Mouse (Mus musculus) MEL-GATA-1-ER (cell line): Measurements from ENCODE around the gene Add3.

Source experiments
- DNase-seq: peaks from one replicate; pipeline ENCODE4 v3.0.0-alpha.2; 2012; ENCODE audit warnings: low read depth; ENCODE audit errors: extremely low read depth

Gene Add3

DNA sequence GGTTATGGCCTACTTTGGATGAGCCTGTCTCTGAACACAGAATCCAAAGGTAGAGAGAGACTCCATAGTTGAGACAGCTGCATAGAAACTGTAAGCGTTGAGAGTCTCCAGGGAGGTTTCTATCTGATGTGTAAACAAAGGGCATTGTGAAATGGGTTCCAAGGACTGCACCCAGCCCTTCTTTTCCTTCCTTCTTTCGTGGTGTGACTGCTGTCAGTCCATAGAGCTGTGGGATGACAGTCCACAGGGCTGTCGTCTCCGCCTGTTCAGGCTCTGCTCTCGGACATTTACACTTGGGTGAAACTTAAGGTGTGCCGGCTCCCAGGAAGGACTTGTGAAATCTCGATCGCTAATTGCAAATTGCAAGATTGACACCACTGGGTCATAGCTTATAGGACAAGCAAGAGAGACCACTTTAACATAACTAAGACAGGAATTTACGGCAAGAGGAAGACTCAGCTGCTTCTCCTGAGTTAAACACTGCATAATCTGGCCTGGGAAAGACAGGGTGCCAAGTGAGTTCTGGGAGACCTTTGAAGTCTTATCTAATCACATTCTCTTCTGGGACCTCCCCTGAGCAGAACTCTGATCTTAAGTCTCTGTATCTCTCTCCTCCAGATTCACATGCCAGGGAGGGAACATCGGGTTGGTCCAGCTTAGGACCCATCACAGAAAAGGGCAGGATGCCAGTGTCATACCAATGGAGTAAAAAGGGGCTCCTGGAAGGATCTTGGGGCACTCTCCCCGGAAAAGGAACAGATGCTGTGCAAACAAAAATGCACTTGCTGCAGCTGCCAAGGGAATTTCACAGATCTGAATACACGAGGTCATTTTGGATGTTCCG lies 11.5 kb upstream of the Add3 start:
- DNase-seq: no peak

DNA sequence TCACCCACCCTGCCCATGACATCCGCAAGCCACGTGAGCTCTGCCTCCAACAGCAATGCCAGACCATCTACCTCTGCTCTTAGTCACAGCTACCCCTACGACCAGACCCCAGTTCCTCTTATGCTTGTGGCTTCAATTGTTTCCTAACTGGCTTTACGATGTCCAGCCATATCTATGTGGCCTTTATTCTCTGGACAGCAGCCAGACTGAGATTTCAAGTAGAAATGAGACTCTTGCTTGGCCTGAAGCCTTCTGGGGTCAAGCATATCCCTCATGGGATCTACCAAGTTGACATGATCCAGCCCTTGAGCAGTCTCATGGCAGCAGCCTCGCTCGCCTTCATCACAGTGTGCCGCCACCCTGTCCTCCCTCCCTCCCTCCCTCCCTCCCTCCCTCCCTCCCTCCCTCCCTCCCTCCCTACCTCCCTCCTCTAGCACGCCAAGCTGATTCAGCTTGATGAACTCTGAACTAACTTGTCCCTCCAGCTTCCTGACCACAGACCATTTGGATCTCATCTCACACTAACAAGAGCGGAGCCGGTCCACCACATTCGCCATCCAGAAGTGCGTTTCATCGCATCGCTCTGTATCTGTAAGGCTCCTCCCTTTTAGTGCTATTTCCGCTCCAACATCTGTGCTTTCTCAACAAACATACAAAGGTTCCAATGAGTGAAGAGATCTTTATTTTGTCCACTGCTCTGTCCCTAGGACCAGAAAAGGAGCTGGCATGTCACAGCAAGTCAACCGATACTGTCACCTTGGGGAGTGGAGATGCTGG lies 9.7 kb upstream of the Add3 start:
- DNase-seq: no peak

DNA sequence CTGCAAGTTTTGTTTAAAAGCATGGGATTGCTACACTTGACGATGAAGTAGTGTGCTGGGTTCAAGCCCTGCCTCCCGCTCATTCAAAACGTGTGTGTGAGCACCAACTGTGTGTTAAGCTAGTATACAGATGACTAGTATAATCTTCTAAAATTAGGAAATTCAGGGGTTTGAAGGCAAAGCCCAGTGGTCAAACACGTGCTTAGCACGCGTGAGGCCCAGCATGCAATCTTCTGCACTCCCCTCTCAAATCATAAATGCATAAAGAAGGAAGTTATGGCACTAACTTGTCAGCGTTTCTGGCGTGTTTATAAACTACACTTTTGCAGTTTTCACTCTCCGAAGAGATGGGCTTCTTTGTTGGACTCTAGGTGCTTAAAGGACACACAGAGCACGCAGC lies 7.8 kb upstream of the Add3 start:
- DNase-seq: no peak

DNA sequence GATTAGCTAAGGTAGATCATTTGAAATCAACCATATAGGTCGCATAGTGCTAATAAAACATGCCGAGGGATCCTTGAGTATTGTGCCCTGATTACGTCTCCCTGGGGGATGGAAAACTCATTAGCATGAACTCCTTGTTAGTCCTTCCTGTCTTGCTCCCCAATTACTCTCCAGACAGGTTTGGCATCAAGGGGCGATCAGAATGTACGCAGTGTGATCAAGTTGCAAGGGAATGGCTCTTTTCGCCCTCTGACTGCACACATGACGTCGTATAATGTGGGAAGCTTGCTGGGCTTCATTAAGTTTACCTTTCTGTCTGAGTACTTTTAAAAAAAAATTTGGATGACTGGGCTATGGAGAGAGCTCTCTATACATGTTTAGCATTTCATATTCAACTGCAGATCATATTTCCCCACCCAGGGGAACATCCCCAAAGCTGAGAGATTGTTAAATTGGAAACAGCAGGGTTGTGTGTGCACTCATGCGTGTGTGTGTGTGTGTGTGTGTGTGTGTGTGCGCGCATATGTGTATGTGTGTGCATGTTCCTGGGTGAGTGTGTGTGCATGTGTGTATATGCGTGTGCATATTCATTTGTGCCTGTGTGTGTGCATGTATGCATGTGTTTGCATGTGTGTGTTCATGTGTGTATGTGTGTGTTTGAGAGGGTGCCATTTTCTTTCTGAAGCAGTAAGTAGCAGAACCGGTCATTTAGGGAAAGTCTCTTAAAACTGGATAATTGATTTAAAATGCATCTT lies 3.7 kb upstream of the Add3 start:
- DNase-seq: no peak

DNA sequence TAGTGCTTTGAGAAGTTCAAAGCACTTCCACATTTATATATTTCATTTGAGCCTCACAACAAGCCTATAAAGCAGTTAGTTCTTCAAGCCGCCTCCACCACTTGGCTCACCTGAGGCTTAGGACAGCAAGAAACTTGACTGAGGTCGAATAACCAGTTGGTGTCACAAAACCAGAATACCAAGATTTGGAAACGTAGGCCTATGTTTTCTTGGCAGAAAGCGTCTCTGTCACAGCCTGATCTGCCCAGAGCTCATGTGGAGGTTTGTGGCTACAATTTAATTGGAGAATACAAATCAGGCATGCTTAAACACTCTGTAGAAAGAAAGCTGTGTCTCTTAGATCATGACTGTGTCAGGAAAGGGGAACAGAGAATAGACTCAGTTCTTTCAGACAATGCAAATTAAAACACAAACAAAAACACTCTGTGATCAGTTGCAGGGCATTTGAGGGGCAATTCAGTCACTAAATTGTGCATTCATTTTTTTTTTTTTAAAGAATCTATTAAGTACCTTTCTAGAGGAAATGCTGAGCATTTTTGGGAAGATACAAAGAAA lies 3.0 kb upstream of the Add3 start:
- no peak for DNase-seq

DNA sequence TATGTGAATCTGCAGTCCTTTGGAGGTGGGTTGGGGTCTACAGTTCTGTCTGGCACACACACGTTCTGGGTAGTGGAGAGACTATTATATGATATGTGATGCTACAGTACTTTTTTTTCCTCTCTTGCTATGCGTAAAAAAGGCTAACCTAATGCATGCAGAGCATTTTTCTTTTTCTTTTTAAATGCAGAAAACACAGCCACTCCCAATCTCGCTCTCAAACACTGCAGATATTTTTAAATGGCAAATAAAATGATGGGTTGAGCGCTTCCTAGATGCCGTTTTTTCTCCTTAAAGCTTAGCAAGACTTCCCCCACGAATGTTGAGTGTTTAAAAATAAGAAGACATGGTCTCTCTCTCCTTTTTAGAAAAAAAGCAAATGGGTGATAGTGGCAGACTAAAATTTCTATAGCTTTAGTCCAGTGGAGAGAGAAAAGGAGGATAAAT lies 584 bp downstream of the Add3 start:
- DNase-seq: no peak

DNA sequence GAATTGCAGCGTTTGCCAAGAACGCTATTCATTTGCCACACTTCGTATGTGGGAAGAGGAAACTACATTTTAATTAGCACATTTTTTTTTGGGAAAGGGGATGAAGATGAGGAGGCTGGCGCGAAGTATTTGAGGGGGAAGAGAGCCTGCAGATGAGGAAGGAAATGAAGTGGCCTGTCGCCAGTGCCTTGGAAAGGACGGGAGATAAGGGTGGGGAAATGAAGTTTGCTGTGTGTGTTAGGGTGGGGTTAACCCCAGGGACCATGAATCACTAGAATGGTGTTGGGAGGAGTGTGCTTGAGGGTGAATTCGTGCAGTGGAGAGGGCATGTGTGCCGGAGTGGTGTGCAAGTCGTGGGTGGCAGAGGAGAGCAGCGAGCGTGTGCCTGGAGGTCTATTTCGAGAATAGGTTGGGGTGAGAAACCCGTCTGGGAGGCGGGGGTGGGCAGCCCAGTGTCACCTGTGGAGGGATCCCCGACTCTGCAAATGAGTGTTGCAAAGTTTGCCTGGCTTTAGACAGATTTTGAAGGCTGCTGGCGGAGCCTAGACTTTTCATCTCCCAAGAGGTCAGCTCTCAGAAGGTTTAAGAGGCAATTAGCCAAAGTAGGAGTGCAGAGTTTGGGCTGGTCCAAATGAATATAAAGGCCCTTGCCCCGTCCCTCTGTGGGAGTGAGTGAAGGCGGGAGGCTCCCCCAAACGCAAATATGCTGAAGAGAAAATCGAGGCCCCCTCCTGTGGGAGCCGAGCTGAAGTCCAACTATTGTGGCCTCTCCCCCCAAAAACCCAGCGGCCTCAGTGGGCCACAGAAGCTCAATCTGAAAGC lies 1.2 kb downstream of the Add3 start:
- peak; percentile 86 for DNase-seq

DNA sequence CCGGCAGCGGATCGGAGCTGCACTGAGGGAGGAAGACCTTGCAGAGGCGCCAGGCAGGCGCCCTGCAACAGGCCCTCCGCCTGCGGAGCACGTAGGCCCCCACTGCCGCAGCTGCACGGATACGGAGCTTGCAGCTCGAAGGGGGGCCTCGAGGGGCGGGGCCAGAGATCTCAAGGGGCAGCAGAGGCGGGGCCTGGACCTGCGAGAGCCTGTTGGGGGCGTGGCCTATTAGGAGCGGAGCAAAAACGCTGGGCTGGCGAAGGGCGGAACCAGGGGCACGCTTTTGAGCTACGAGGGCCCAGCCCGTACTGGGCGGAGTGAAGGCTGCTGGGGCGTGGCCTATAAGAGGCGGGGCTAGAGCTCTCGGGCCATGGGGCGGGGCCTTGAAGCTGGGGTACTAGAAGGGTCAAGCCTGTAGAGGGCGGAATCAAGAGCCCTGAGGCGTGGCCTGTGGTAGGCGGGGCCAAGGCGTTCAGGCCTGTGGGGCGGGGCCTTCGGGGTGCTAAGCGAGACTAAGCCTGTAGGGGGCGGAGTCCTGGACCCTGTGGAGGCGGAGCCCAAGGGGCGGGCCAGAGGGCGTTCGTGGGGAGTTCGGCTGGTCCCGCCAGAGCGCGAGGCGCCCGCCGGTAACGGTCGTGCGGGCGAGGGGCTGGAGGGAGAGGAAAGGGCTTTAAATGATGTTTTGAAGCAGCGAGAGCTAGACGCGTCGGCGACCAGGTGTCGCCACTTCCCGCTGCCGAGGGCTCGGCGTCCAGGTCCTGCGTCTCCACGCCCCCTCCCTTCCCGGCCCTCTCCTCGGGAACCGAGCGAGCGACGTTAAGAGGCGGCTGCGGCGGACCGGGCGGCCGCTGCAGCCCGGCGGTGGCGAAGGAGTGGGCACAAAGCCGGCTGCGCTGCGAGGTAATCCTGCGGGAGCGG lies 2.2 kb downstream of the Add3 start:
- DNase-seq: peak; percentile 96

DNA sequence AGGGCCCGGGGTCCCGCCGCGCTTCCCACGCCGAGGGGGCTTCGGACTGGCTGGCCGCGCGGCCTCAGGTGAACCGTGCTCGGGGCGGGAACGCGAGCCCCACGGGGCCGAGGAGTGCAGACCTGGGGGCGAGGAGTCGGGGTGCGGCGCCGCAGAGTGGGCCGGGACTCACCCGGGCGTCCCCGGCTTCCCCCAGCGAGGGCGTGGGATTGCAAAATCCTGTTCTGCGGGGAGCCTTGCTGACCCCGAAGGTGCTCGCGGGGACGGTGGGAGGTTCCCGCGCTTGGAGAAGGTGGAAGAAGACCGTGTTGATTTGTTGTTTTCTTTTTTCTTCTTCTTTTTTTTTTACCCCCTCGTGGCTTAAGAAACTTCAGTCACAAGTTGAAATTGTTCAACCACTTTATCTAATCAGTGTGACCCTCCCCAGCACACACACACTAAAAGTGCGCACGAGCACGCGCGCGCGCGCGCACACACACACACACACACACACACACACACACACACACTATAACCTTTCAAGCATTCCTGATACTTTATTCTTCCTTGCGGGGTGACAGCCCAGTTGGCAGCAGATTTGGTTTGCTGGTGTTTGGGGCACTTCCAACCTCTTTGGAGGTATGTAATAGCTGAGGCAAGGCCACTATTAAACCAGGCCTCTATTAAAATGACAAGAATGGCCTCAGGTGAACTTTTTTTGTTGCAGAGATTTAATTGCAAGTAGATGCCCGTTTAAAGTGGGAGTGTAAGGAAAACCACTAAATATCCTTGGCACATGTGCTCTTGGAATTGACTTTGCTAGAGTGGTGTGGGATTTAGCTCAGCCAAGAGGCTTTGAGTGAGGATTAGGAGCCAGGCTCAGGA lies 3.1 kb downstream of the Add3 start:
- no peak for DNase-seq

DNA sequence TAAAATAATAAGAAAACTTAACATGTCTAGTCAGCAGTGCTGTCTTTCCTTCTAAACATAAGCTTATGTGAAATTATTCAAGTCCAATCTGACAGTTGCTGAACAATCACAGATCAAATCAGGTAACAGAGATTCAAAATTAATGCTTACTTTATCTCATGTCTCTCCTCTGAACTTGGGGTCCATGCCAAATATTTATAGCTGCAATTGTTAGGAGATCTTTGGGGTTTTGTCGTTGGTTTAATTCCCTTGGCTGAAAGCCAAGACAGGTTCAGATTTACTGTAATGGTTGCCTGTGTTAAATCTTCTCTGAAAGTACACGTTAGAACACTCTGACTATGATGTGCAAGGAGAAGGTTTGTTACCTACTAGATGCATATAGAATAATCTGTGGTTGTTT lies 4.8 kb downstream of the Add3 start:
- no peak for DNase-seq

DNA sequence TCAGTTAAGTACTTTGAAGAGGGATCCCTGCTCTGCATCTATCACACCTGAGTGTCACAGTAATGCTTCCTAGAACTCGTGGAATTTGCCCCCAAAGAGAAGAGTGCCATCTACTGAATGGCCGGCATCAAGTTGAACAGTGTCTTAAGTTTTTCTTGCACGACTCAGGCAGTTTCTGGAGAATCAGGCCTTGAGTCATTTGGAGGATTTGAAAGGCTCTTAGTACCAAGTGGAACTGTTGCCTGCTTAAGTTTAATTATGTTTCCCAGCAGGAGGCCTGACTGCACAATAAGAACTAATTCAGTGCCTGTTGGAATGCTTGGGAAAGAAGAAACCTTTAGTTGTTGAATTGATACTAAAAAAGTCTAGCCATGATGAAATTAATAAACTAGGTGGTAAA lies 9.1 kb downstream of the Add3 start:
- no peak for DNase-seq

DNA sequence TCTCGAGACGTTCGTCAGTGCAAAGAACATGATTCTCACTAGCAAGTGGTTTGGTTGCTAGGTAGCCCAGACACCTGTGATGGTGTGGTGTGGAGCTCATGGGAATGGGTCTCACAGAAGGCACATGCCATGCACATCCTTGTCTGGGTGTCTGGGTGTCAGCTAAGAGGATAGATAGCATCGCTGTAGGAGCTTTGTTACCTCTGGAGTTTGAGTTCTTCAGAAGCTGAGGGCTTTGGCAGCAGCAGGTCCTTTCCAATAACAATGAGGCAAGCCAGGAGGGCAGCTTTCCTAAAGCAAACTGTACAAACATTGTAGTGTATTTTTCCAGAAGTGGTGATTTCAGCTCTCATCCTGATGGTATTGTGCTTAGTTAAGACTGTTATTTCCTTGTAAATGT lies 12.2 kb downstream of the Add3 start:
- no peak for DNase-seq

DNA sequence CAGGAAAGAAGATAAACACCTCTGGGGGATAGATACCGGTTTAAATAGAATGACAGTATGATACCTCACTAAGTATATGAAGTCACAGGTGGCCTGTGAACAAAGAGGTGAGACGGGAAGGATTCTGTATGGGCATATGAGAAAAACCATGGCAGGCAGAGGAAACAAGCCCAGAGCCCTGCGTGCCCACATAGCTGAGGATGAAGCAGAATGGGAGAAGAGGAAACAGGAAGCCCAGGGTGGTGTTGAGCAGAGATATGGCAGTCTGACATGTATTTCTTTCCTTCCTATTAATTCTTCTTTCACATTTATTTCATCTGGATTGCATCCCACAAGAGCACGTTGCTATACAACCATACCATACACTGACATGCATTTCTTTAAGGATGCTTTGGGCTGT lies 12.9 kb downstream of the Add3 start:
- DNase-seq: peak; percentile 34

DNA sequence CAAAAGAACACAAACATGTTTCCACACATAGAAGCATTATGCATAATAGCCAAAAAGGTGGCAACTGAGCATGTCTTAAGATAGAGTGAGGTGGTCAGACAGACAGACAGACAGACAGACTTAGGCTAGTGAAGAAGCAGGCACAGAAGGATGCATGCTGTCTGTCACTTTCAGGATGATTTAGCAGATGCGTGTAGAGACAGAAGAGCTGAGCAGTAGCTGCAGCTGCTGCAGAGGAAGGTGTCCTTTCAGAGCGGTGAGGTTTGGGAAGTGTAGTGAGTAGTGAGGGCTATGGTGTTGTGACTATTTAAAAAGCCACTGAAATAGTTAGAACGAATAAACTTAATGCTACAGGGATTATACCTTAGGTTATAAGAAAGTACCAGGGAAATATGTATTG lies 13.9 kb downstream of the Add3 start:
- DNase-seq: no peak

DNA sequence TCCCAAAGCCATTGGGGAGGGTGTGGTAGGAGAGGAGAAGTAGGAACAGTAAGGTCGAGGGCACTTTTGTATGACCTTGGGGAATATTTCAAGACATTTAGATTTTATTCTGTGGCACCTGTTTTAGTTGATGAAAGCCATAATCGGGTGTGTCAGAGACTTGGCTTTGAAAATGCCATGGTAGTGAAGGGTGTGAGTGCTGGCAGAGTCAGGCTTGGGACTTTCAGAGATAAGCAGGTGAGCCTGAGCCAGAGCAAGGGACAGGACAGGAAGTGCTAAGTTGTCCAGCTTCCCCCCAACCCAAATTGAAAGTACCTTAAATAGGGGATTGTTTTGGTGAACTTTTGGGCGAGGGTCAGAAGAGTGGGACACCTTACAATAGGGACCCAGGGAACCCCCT lies 16.1 kb downstream of the Add3 start:
- DNase-seq: no peak

DNA sequence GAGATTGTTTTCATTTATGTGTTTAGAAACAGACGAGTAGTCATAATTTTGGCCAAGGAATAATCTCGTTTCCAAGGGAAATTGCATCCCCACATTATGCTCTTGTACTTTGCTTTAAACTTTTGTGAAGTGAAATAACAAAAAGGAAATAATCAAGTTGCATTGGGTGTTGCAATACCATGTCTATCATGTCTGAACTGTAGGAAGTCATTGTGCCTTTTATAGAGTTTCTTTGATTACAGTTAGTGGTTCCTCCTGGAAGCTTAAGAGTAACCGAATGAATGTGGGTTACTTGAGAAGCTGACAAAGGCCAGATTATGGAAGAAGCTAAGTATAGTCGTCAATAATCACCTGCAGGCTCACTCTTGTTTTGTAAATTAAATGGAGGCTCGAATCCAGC lies 16.9 kb downstream of the Add3 start:
- DNase-seq: no peak

DNA sequence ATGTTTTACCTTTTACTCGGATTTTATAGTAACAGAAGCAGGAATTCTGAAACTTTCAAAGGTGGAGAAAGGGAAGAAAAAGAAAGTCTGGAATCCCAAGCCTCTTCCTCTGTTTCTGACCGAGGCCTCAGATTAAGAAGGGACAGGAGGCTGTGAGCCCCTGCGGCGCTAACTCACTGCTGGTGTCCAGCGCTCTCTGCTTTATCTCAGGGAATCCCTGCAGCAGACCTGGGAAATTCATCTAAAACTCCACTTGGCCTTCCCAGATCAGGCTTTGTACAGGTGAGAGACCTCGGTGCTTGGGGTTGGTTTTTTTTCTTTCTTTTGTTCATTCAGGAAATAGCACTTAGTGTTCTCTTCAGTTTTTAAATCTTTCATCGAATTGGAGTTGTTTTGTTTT lies 19.1 kb downstream of the Add3 start:
- no peak for DNase-seq

DNA sequence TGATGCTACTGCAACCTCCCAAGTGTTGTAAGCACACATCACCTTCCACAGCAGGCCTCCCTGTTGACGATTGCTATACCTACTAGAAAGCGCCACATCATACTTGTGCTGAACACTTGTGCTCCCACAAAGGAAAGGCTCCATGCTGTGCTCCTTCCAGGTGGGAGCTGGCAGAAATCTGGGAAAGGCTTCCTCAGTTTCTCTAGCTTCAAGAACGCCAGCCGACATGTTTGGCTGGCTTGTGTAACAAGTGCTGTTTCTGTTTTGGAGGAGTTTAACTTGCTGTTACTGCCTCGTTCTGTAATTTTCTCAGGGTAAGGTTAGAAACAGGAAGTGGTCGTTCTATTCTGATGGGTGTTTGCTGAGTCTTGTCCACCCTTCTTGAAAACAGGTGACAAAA lies 22.7 kb downstream of the Add3 start:
- DNase-seq: no peak

DNA sequence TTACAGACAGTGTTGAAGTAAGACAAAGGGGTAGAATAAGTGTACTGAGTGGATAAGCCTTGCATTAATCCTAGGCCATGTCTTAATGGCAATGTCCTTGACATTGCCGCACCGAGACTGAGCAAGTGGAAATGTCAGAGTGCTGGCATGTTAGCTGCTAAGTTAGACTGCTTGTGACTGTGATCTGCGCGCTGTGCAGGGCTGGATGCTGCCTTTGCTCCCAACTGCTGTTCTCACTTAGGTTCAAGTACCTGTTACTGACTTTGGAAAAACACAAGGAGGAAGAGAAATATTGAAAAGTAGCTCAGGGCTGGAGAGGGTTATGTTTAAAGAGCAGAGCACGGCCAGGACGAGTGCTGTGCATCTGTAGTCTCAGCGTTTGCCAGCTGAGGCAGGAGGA lies 24.4 kb downstream of the Add3 start:
- DNase-seq: no peak
